Mouse (Mus musculus): ENCODE measurements around the gene Efna2. TPM values are rescaled to one million over a fixed set of nuclear protein-coding genes. Genes with fewer than 3 reads are reported as not detected.
"Not testable (repeated sequence)": the region's sequence is repeated elsewhere in the genome, so short reads cannot be mapped to it uniquely, and the experiment has no call there.

The Efna2 gene
- total RNA-seq, 2 experiments from 2014 or later, result not detected

GRCm38 (mm10) chr10:80165392-80166128, 13.7 kb upstream of the Efna2 start, which contains the start of gene Cirbp:
Gene Cirbp, plus strand, starts transcription at chr10:80165985.
- no peak for ATAC-seq (replicated peaks; ENCODE audit: low FRiP score, poor library complexity, severe bottlenecking)

- ATAC-seq (replicated peaks; ENCODE audit: low FRiP score, poor library complexity, severe bottlenecking), result not testable (repeated sequence)
Observed at GRCm38 (mm10) chr10:80166136-80166535, 13.1 kb upstream of the Efna2 start.

- peak; percentile 75 for ATAC-seq (replicated peaks; ENCODE audit: low FRiP score, poor library complexity, severe bottlenecking)
Observed at GRCm38 (mm10) chr10:80167460-80168037, 11.7 kb upstream of the Efna2 start.

GRCm38 (mm10) chr10:80168038-80168661, 11.1 kb upstream of the Efna2 start:
- peak; percentile 52 for ATAC-seq (replicated peaks; ENCODE audit: low FRiP score, poor library complexity, severe bottlenecking)

GRCm38 (mm10) chr10:80169070-80169469, 10.2 kb upstream of the Efna2 start:
- no peak for ATAC-seq (replicated peaks; ENCODE audit: low FRiP score, poor library complexity, severe bottlenecking)

GRCm38 (mm10) chr10:80169651-80170050, 9.6 kb upstream of the Efna2 start:
- ATAC-seq (replicated peaks; ENCODE audit: low FRiP score, poor library complexity, severe bottlenecking), result no peak

- ATAC-seq (replicated peaks; ENCODE audit: low FRiP score, poor library complexity, severe bottlenecking), result no peak
Observed at GRCm38 (mm10) chr10:80170052-80170451, 9.2 kb upstream of the Efna2 start.

- no peak for ATAC-seq (replicated peaks; ENCODE audit: low FRiP score, poor library complexity, severe bottlenecking)
Observed at GRCm38 (mm10) chr10:80170601-80171021, 8.7 kb upstream of the Efna2 start.

- ATAC-seq (replicated peaks; ENCODE audit: low FRiP score, poor library complexity, severe bottlenecking), result no peak
Observed at GRCm38 (mm10) chr10:80171252-80171651, 8.0 kb upstream of the Efna2 start.

- no peak for ATAC-seq (replicated peaks; ENCODE audit: low FRiP score, poor library complexity, severe bottlenecking)
Observed at GRCm38 (mm10) chr10:80171760-80172526, 7.3 kb upstream of the Efna2 start.

- peak; percentile 78 for ATAC-seq (replicated peaks; ENCODE audit: low FRiP score, poor library complexity, severe bottlenecking)
Observed at GRCm38 (mm10) chr10:80172527-80173292, 6.6 kb upstream of the Efna2 start, which contains the start of gene 1600002K03Rik. Gene 1600002K03Rik, plus strand, starts transcription at chr10:80172944.

- ATAC-seq (replicated peaks; ENCODE audit: low FRiP score, poor library complexity, severe bottlenecking), result no peak
Observed at GRCm38 (mm10) chr10:80173358-80173757, 5.9 kb upstream of the Efna2 start.

- no peak for ATAC-seq (replicated peaks; ENCODE audit: low FRiP score, poor library complexity, severe bottlenecking)
Observed at GRCm38 (mm10) chr10:80173955-80174640, 5.2 kb upstream of the Efna2 start.

- peak; percentile 34; the same call in 1 of the 2 replicates for ATAC-seq (replicated peaks; ENCODE audit: low FRiP score, poor library complexity, severe bottlenecking)
Observed at GRCm38 (mm10) chr10:80174705-80175104, 4.6 kb upstream of the Efna2 start.

GRCm38 (mm10) chr10:80175536-80176269, 3.6 kb upstream of the Efna2 start:
- ATAC-seq (replicated peaks; ENCODE audit: low FRiP score, poor library complexity, severe bottlenecking), result no peak

- no peak for ATAC-seq (replicated peaks; ENCODE audit: low FRiP score, poor library complexity, severe bottlenecking)
Observed at GRCm38 (mm10) chr10:80176270-80176834, 2.9 kb upstream of the Efna2 start.

- ATAC-seq (replicated peaks; ENCODE audit: low FRiP score, poor library complexity, severe bottlenecking), result no peak
Observed at GRCm38 (mm10) chr10:80177441-80178279, 1.6 kb upstream of the Efna2 start.
